Mouse (Mus musculus) embryonic facial prominence, embryonic 12.5 days (tissue): Measurements from ENCODE around the gene Cpa5. TPM values are rescaled to one million over a fixed set of nuclear protein-coding genes. Genes with fewer than 3 reads are reported as not detected.

ENCODE experiments used
- ATAC-seq: fragments of 200-750 bp; cut with Nextera tagmentation; 2 replicates; pipeline ENCODE4 v1.8.0; 2017; ENCODE audit not compliant: insufficient number of reproducible peaks, insufficient read depth, low FRiP score, low TSS enrichment
- H3K27ac ChIP-seq: fragments of 300-500 bp; sonication (generic); 2 replicates; pipeline ENCODE4 v1.5.1; 2016; ENCODE audit warnings: mild to moderate bottlenecking
- H3K27me3 ChIP-seq: fragments of 300-500 bp; sonication (generic); 2 replicates; pipeline ENCODE4 v1.6.1; 2016; ENCODE audit warnings: mild to moderate bottlenecking, moderate library complexity
- H3K36me3 ChIP-seq: fragments of 300-500 bp; sonication (generic); 2 replicates; pipeline ENCODE4 v1.6.1; 2016; ENCODE audit warnings: mild to moderate bottlenecking
- H3K4me1 ChIP-seq: fragments of 300-500 bp; sonication (generic); 2 replicates; pipeline ENCODE4 v1.6.1; 2016
- H3K4me2 ChIP-seq: fragments of 300-500 bp; sonication (generic); replicated peaks from 2 replicates; pipeline ENCODE4 v1.6.1; 2016; ENCODE audit warnings: mild to moderate bottlenecking, moderate library complexity
- H3K4me3 ChIP-seq: fragments of 300-500 bp; sonication (generic); 2 replicates; pipeline ENCODE4 v1.5.1; 2016; ENCODE audit warnings: mild to moderate bottlenecking
- H3K9ac ChIP-seq: fragments of 300-500 bp; sonication (generic); 2 replicates; pipeline ENCODE4 v1.6.1; 2016; ENCODE audit warnings: mild to moderate bottlenecking, moderate library complexity
- H3K9me3 ChIP-seq: fragments of 300-500 bp; sonication (generic); 2 replicates; pipeline ENCODE4 v1.6.1; 2016; ENCODE audit warnings: mild to moderate bottlenecking, moderate library complexity
- WGBS: fragments of 180-500 bp; shearing (Covaris S2); methylation state at CpG from one replicate; pipeline ENCODE4 v1.1.7; 2016; 5-methylcytosine and 5-hydroxymethylcytosine counted together
- polyA plus RNA-seq: library from polyadenylated mRNA; unstranded; fragments of >200 nt; fragmentation: Nextera tagmentation; extraction: Ambion mirVana; gene quantifications from 2 replicates; pipeline ENCODE4 v1.2.1, GENCODE M21; 2016

The Cpa5 gene
- 0.22 and 0.33 TPM in 2 replicates for polyA plus RNA-seq

- no peaks in the 10 kb centered on the region for H3K36me3 ChIP-seq
- no peak within 1 kb of the TSS for H3K4me3 ChIP-seq
- WGBS, result 93% methylated on average over 7 of the region's 7 CpGs
- peaks cover 22% of the 10 kb centered on the region for H3K4me1 ChIP-seq
- no peaks in the 10 kb centered on the region for H3K9me3 ChIP-seq
- ATAC-seq, result no peak
- no peak within 1 kb of the TSS for H3K4me2 ChIP-seq
- H3K27me3 ChIP-seq, result no peaks in the 10 kb centered on the region
- H3K27ac ChIP-seq, result 0 out of 2 replicates have a peak within 1 kb of the TSS, but pooled peaks have one; percentile 14
- H3K9ac ChIP-seq, result no peak within 1 kb of the TSS
Observed at GRCm38 (mm10) chr6:30610710-30611109, at the start of gene Cpa5. Gene Cpa5 (plus strand): TSS chr6:30611010.

- Histone ChIP-seq H3K27me3 (no peaks in the 10 kb centered on the region), H3K27ac (no peak overlapping the region), H3K9ac (no peak overlapping the region), H3K4me3 (no peak overlapping the region), H3K9me3 (no peaks in the 10 kb centered on the region), H3K4me2 (no peak overlapping the region), H3K36me3 (no peaks in the 10 kb centered on the region), H3K4me1 (no peaks in the 10 kb centered on the region)
- ATAC-seq, result no peak
- WGBS, result 78% methylated on average over 4 of the region's 4 CpGs
Observed at GRCm38 (mm10) chr6:30562132-30562531, 48.7 kb upstream of the Cpa5 start.

GRCm38 (mm10) chr6:30563575-30563974 is 47.2 kb upstream of the Cpa5 start:
- Histone ChIP-seq H3K4me2 (no peak overlapping the region), H3K36me3 (no peaks in the 10 kb centered on the region), H3K9me3 (no peaks in the 10 kb centered on the region), H3K4me1 (no peaks in the 10 kb centered on the region), H3K4me3 (no peak overlapping the region), H3K27ac (no peak overlapping the region), H3K27me3 (no peaks in the 10 kb centered on the region), H3K9ac (no peak overlapping the region)
- 86% methylated on average over 6 of the region's 6 CpGs for WGBS
- no peak for ATAC-seq

GRCm38 (mm10) chr6:30564051-30564450 is 46.8 kb upstream of the Cpa5 start:
- Histone ChIP-seq H3K27ac (no peak overlapping the region), H3K4me3 (no peak overlapping the region), H3K36me3 (no peaks in the 10 kb centered on the region), H3K9me3 (no peaks in the 10 kb centered on the region), H3K27me3 (no peaks in the 10 kb centered on the region), H3K4me1 (no peaks in the 10 kb centered on the region), H3K9ac (no peak overlapping the region), H3K4me2 (no peak overlapping the region)
- WGBS, result 91% methylated on average over 6 of the region's 6 CpGs
- no peak for ATAC-seq

- H3K27me3 ChIP-seq, result no peaks in the 10 kb centered on the region
- H3K27ac ChIP-seq, result no peak within 1 kb of the TSS
- H3K4me3 ChIP-seq, result no peak within 1 kb of the TSS
- no peak within 1 kb of the TSS for H3K4me2 ChIP-seq
- no peak for ATAC-seq
- H3K9ac ChIP-seq, result no peak within 1 kb of the TSS
- H3K9me3 ChIP-seq, result no peaks in the 10 kb centered on the region
- H3K36me3 ChIP-seq, result no peaks in the 10 kb centered on the region
- H3K4me1 ChIP-seq, result peaks cover 8% of the 10 kb centered on the region
- 72% methylated on average over 5 of the region's 5 CpGs for WGBS
Observed at GRCm38 (mm10) chr6:30568069-30568468, 42.7 kb upstream of the Cpa5 start, which contains the start of gene Cpa4. Gene Cpa4 (plus strand): TSS chr6:30568369.

GRCm38 (mm10) chr6:30569331-30569730 is 41.5 kb upstream of the Cpa5 start:
- H3K4me1 ChIP-seq, result peaks cover 20% of the 10 kb centered on the region

GRCm38 (mm10) chr6:30570012-30570411 is 40.8 kb upstream of the Cpa5 start:
- 96% methylated on average over 5 of the region's 5 CpGs for WGBS
- no peaks in the 10 kb centered on the region for H3K9me3 ChIP-seq
- no peak overlapping the region for H3K4me2 ChIP-seq
- no peaks in the 10 kb centered on the region for H3K36me3 ChIP-seq
- H3K27ac ChIP-seq, result no peak overlapping the region
- H3K9ac ChIP-seq, result no peak overlapping the region
- H3K27me3 ChIP-seq, result no peaks in the 10 kb centered on the region
- H3K4me3 ChIP-seq, result no peak overlapping the region
- H3K4me1 ChIP-seq, result peaks cover 27% of the 10 kb centered on the region
- no peak for ATAC-seq

More at GRCm38 (mm10) chr6:30569331-30569730, 41.5 kb upstream of the Cpa5 start:
- Histone ChIP-seq H3K4me3 (no peak overlapping the region), H3K36me3 (no peaks in the 10 kb centered on the region), H3K9me3 (no peaks in the 10 kb centered on the region), H3K27me3 (no peaks in the 10 kb centered on the region), H3K27ac (no peak overlapping the region), H3K4me2 (no peak overlapping the region), H3K9ac (no peak overlapping the region)
- 88% methylated on average over 10 of the region's 10 CpGs for WGBS
- no peak for ATAC-seq

- H3K4me2 ChIP-seq, result no peak overlapping the region
- no peak overlapping the region for H3K9ac ChIP-seq
- H3K36me3 ChIP-seq, result no peaks in the 10 kb centered on the region
- no peak for ATAC-seq
- H3K9me3 ChIP-seq, result no peaks in the 10 kb centered on the region
- 71% methylated on average over 20 of the region's 20 CpGs for WGBS
- H3K4me3 ChIP-seq, result no peak overlapping the region
- peaks cover 45% of the 10 kb centered on the region for H3K4me1 ChIP-seq
- peak overlapping the region; percentile 85 for H3K27ac ChIP-seq
- no peaks in the 10 kb centered on the region for H3K27me3 ChIP-seq
Observed at GRCm38 (mm10) chr6:30572456-30573311, 38.1 kb upstream of the Cpa5 start.

GRCm38 (mm10) chr6:30573380-30573779 is 37.4 kb upstream of the Cpa5 start:
- Histone ChIP-seq H3K9me3 (no peaks in the 10 kb centered on the region), H3K4me1 (peaks cover 45% of the 10 kb centered on the region), H3K36me3 (no peaks in the 10 kb centered on the region), H3K9ac (no peak overlapping the region), H3K27ac (peak overlapping the region; percentile 85), H3K4me3 (no peak overlapping the region), H3K27me3 (no peaks in the 10 kb centered on the region), H3K4me2 (no peak overlapping the region)
- WGBS, result 35% methylated on average over 5 of the region's 5 CpGs
- no peak for ATAC-seq

GRCm38 (mm10) chr6:30574945-30575344 is 35.9 kb upstream of the Cpa5 start:
- H3K4me1 ChIP-seq, result peaks cover 45% of the 10 kb centered on the region
- H3K9ac ChIP-seq, result no peak overlapping the region
- no peak for ATAC-seq
- H3K27ac ChIP-seq, result peak overlapping the region; percentile 85
- no peak overlapping the region for H3K4me3 ChIP-seq
- H3K4me2 ChIP-seq, result no peak overlapping the region
- no peaks in the 10 kb centered on the region for H3K27me3 ChIP-seq
- no peaks in the 10 kb centered on the region for H3K36me3 ChIP-seq
- H3K9me3 ChIP-seq, result no peaks in the 10 kb centered on the region
- WGBS, result 73% methylated on average over 1 of the region's 1 CpGs

- H3K9ac ChIP-seq, result no peak overlapping the region
- WGBS, result 33% methylated on average over 17 of the region's 17 CpGs
- H3K4me3 ChIP-seq, result no peak overlapping the region
- H3K4me2 ChIP-seq, result no peak overlapping the region
- ATAC-seq, result peak; percentile 17; the same call in 1 of the 2 replicates
- no peaks in the 10 kb centered on the region for H3K9me3 ChIP-seq
- H3K4me1 ChIP-seq, result peaks cover 56% of the 10 kb centered on the region
- H3K27ac ChIP-seq, result peak overlapping the region; percentile 90
- no peaks in the 10 kb centered on the region for H3K36me3 ChIP-seq
- no peaks in the 10 kb centered on the region for H3K27me3 ChIP-seq
Observed at GRCm38 (mm10) chr6:30576477-30577203, 34.2 kb upstream of the Cpa5 start.
